Comparison of ENCODE assay signal across 14 mouse cellular contexts in genomic region chr6:22140786-22141185, GRCm38 (mm10).
"Had no signal": no experiment of that assay in that cellular context is flagged by ENCODE, and none has a peak within 500 bp of the region (broad histone marks: within the 10 kb centered on the region; RNA-seq: fewer than 3 reads in every experiment).

No protein-coding gene starts in this region.

- H3K9ac ChIP-seq: limb, embryonic 13.5 days; liver, embryonic 15.5 days; neural tube, embryonic 12.5 days had no signal

- H3K27me3 ChIP-seq: limb, embryonic 13.5 days; liver, embryonic 15.5 days; neural tube, embryonic 12.5 days had no signal

- H3K27ac ChIP-seq: left cerebral cortex, adult 2 months; limb, embryonic 13.5 days; liver, embryonic 15.5 days; neural tube, embryonic 12.5 days had no signal

- H3K36me3 ChIP-seq: liver, embryonic 15.5 days; neural tube, embryonic 12.5 days had no signal

- H3K9me3 ChIP-seq: limb, embryonic 13.5 days; liver, embryonic 15.5 days; neural tube, embryonic 12.5 days had no signal

- DNase-seq: kidney, adult 11 months; kidney, postnatal 10 days; lung, adult 2 months; lung, postnatal 36 days; midbrain, embryonic 14.5 days; right cerebral cortex, postnatal 25 days; thymus, adult 2 months; thymus, postnatal 25 days had no signal

- H3K4me3 ChIP-seq: limb, embryonic 13.5 days; liver, embryonic 15.5 days; neural tube, embryonic 12.5 days had no signal

- ATAC-seq: lung, postnatal 0 days had no signal

- H3K4me2 ChIP-seq: limb, embryonic 13.5 days; liver, embryonic 11.5 days; liver, embryonic 15.5 days; neural tube, embryonic 12.5 days had no signal

- H3K4me1 ChIP-seq: liver, embryonic 15.5 days; neural tube, embryonic 12.5 days had no signal
